Mouse (Mus musculus): Measurements from ENCODE around the gene Nos2. TPM values are rescaled to one million over a fixed set of nuclear protein-coding genes. Genes with fewer than 3 reads are reported as not detected.
"Not testable (repeated sequence)": the region's sequence is repeated elsewhere in the genome, so short reads cannot be mapped to it uniquely, and the experiment has no call there.

The Nos2 gene
- polyA plus RNA-seq, 2 experiments: 0.02 TPM; not detected in 1

- H3K4me2 ChIP-seq (ENCODE audit: low read depth): peak within 1 kb of the TSS; percentile 51
- TF ChIP-seq CTCF (IDR thresholded peaks at IDR 0.05; ENCODE audit: low read depth) (no peak), EP300 (IDR thresholded peaks at IDR 0.05; ENCODE audit: low read depth) (no peak)
- no peaks in the 10 kb centered on the region for H3K9me3 ChIP-seq (ENCODE audit: control insufficient read depth, low read length)
- 4% methylated on average over 10 of the region's 10 CpGs for WGBS (ENCODE audit: insufficient replicate concordance)
- peaks cover 11 to 43% of the 10 kb centered on the region in 2 experiments for H3K4me1 ChIP-seq (replicated peaks; ENCODE audit: control insufficient read depth in 2 of 2, insufficient read depth in 2 of 2, low read length in 1 of 2)
- H3K4me3 ChIP-seq (ENCODE audit: insufficient read depth in 1 of 2, low read depth in 2 of 2, low read length in 2 of 2): peak within 1 kb of the TSS; percentile 49 to 64
- H3K9ac ChIP-seq (replicated peaks): peak within 1 kb of the TSS; percentile 51
- DNase-seq (ENCODE audit: low read depth in 3 of 3, low spot score in 3 of 3) (peak in 1 of 3 experiments; percentile 37), ATAC-seq (ENCODE audit: insufficient read depth) (peak; percentile 57)
- H3K27ac ChIP-seq: no peak within 1 kb of the TSS
- no peaks in the 10 kb centered on the region for H3K27me3 ChIP-seq (ENCODE audit: control insufficient read depth, insufficient read depth, low read length)
- no peaks in the 10 kb centered on the region for H3K36me3 ChIP-seq (replicated peaks; ENCODE audit: control insufficient read depth, insufficient read depth, low read depth)
These were observed 64.0 kb downstream of the Nos2 start, which contains the start of gene Lgals9 for GRCm38 (mm10) chr11:78984483-78985177. Lgals9 (minus strand) TSS chr11:78984946.

DNA sequence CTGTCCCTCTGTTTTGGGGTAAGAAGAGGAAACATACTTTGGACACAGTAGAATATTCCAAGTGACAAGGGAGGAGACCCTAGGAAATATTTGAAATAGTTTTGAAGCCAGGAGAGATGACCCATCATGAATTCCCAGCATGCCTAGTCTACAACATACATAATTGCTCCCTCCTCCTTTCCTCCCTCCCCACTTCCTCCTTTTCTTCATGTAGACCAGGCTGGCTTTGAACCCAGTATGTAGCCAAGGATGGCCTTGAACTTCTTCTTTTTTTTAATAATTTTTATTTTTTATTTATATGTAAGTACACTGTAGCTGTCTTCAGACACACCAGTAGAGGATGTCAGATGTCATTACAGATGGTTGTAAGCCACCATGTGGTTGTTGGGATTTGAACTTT is 64.9 kb downstream of the Nos2 start:
- no peaks in the 10 kb centered on the region for H3K36me3 ChIP-seq (replicated peaks; ENCODE audit: control insufficient read depth, insufficient read depth, low read depth)
- TF ChIP-seq CTCF (IDR thresholded peaks at IDR 0.05; ENCODE audit: low read depth): no peak
- TF ChIP-seq EP300 (IDR thresholded peaks at IDR 0.05; ENCODE audit: low read depth): no peak
- H3K4me2 ChIP-seq (ENCODE audit: low read depth): no peak overlapping the region
- no peak overlapping the region for H3K9ac ChIP-seq (replicated peaks)
- no peaks in the 10 kb centered on the region for H3K9me3 ChIP-seq (ENCODE audit: control insufficient read depth, low read length)
- DNase-seq (ENCODE audit: low read depth in 3 of 3, low spot score in 3 of 3): no peak
- H3K4me3 ChIP-seq (ENCODE audit: insufficient read depth in 1 of 2, low read depth in 2 of 2, low read length in 2 of 2): no peak overlapping the region
- no peaks in the 10 kb centered on the region for H3K27me3 ChIP-seq (ENCODE audit: control insufficient read depth, insufficient read depth, low read length)
- no peak for ATAC-seq (ENCODE audit: insufficient read depth)
- peaks cover 5 to 39% of the 10 kb centered on the region in 2 experiments for H3K4me1 ChIP-seq (replicated peaks; ENCODE audit: control insufficient read depth in 2 of 2, insufficient read depth in 2 of 2, low read length in 1 of 2)
- no peak overlapping the region for H3K27ac ChIP-seq

DNA sequence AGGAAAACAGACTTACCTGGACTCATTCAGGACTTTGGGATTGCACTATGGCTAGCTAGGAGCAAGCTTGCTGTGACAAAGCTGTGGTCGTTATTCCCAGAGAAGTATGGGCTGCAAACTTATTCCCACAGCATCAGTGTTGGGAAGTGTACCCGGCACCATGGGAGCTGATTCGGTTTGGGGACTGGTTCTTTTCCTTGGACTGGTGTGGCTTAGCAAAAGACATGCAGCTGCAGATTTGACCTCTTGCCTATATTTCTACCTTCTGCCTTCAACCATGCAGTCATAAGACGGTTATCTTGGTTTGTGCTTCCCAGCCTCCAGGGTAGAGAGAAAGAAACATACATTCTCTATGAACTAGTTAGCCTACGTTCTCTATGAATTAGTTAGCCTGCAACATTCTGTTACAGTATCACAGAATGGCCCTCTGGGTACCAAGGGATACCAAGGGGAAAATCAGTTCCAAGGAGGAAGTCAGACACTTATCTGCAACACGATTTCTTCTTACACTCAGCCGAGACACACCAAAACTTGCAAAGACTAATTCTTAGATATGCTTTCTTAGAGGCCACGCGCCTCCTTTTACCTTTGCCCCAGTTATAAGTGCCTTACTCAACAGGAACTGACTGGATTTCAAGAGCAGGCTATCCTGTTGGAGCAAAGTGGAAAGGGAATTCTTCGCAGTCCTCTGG is 65.9 kb downstream of the Nos2 start:
- no peak for DNase-seq (ENCODE audit: low read depth in 3 of 3, low spot score in 3 of 3)
- Histone ChIP-seq H3K4me3 (ENCODE audit: insufficient read depth in 1 of 2, low read depth in 2 of 2, low read length in 2 of 2) (no peak overlapping the region), H3K27ac (no peak overlapping the region), H3K36me3 (replicated peaks; ENCODE audit: control insufficient read depth, insufficient read depth, low read depth) (no peaks in the 10 kb centered on the region), H3K4me2 (ENCODE audit: low read depth) (no peak overlapping the region), H3K4me1 (replicated peaks; ENCODE audit: control insufficient read depth in 2 of 2, insufficient read depth in 2 of 2, low read length in 1 of 2) (peaks cover 2 to 31% of the 10 kb centered on the region in 2 experiments), H3K27me3 (ENCODE audit: control insufficient read depth, insufficient read depth, low read length) (no peaks in the 10 kb centered on the region), H3K9ac (replicated peaks) (no peak overlapping the region), H3K9me3 (ENCODE audit: control insufficient read depth, low read length) (no peaks in the 10 kb centered on the region)
- WGBS (ENCODE audit: insufficient replicate concordance): 56% methylated on average over 10 of the region's 10 CpGs
- TF ChIP-seq CTCF (IDR thresholded peaks at IDR 0.05; ENCODE audit: low read depth) (no peak), EP300 (IDR thresholded peaks at IDR 0.05; ENCODE audit: low read depth) (no peak)
- ATAC-seq (ENCODE audit: insufficient read depth): no peak

- WGBS (ENCODE audit: insufficient replicate concordance): 78% methylated on average over 11 of the region's 11 CpGs
- H3K27ac ChIP-seq; H3K9me3 ChIP-seq (ENCODE audit: control insufficient read depth, low read length); H3K4me3 ChIP-seq (ENCODE audit: insufficient read depth in 1 of 2, low read depth in 2 of 2, low read length in 2 of 2); H3K4me2 ChIP-seq (ENCODE audit: low read depth); ATAC-seq (ENCODE audit: insufficient read depth); H3K27me3 ChIP-seq (ENCODE audit: control insufficient read depth, insufficient read depth, low read length); H3K36me3 ChIP-seq (replicated peaks; ENCODE audit: control insufficient read depth, insufficient read depth, low read depth); DNase-seq (ENCODE audit: low read depth in 3 of 3, low spot score in 3 of 3); H3K9ac ChIP-seq (replicated peaks): not testable (repeated sequence)
- H3K4me1 ChIP-seq (replicated peaks; ENCODE audit: control insufficient read depth in 2 of 2, insufficient read depth in 2 of 2, low read length in 1 of 2): peaks cover 0 to 11% of the 10 kb centered on the region in 2 experiments; a peak in 2 of 4 replicates
These were observed 68.6 kb downstream of the Nos2 start for GRCm38 (mm10) chr11:78989206-78989605.

GRCm38 (mm10) chr11:78990096-78990495 is 69.5 kb downstream of the Nos2 start:
- DNase-seq (ENCODE audit: low read depth in 3 of 3, low spot score in 3 of 3) (no peak), ATAC-seq (ENCODE audit: insufficient read depth) (no peak)
- TF ChIP-seq EP300 (IDR thresholded peaks at IDR 0.05; ENCODE audit: low read depth): no peak
- no peak for TF ChIP-seq CTCF (IDR thresholded peaks at IDR 0.05; ENCODE audit: low read depth)
- no peak overlapping the region for H3K4me3 ChIP-seq (ENCODE audit: insufficient read depth in 1 of 2, low read depth in 2 of 2, low read length in 2 of 2)
- WGBS (ENCODE audit: insufficient replicate concordance): 74% methylated on average over 9 of the region's 9 CpGs
- H3K4me1 ChIP-seq (replicated peaks; ENCODE audit: control insufficient read depth in 2 of 2, insufficient read depth in 2 of 2, low read length in 1 of 2): peaks cover 0 to 2% of the 10 kb centered on the region in 2 experiments; a peak in 2 of 4 replicates
- H3K27me3 ChIP-seq (ENCODE audit: control insufficient read depth, insufficient read depth, low read length): no peaks in the 10 kb centered on the region
- H3K9ac ChIP-seq (replicated peaks): no peak overlapping the region
- H3K4me2 ChIP-seq (ENCODE audit: low read depth): no peak overlapping the region
- H3K27ac ChIP-seq: no peak overlapping the region
- H3K36me3 ChIP-seq (replicated peaks; ENCODE audit: control insufficient read depth, insufficient read depth, low read depth): no peaks in the 10 kb centered on the region
- H3K9me3 ChIP-seq (ENCODE audit: control insufficient read depth, low read length): no peaks in the 10 kb centered on the region

GRCm38 (mm10) chr11:78990875-78991543 is 70.4 kb downstream of the Nos2 start:
- DNase-seq (ENCODE audit: low read depth in 3 of 3, low spot score in 3 of 3); ATAC-seq (ENCODE audit: insufficient read depth); H3K36me3 ChIP-seq (replicated peaks; ENCODE audit: control insufficient read depth, insufficient read depth, low read depth); H3K9ac ChIP-seq (replicated peaks); H3K4me1 ChIP-seq (replicated peaks; ENCODE audit: control insufficient read depth in 2 of 2, insufficient read depth in 2 of 2, low read length in 1 of 2); H3K9me3 ChIP-seq (ENCODE audit: control insufficient read depth, low read length); H3K27ac ChIP-seq; H3K4me2 ChIP-seq (ENCODE audit: low read depth); H3K27me3 ChIP-seq (ENCODE audit: control insufficient read depth, insufficient read depth, low read length); H3K4me3 ChIP-seq (ENCODE audit: insufficient read depth in 1 of 2, low read depth in 2 of 2, low read length in 2 of 2): not testable (repeated sequence)
- 66% methylated on average over 5 of the region's 5 CpGs for WGBS (ENCODE audit: insufficient replicate concordance)

Measured in liver, embryonic 14.5 days (tissue).